Mouse (Mus musculus): ENCODE data around the gene Phf21a. TPM values are rescaled to one million over a fixed set of nuclear protein-coding genes. Genes with fewer than 3 reads are reported as not detected.

Phf21a gene
- polyA plus RNA-seq, 2 experiments: 1.8 to 4.7 TPM

GRCm38 (mm10) chr2:92253777-92254176 is 160.9 kb downstream of the Phf21a start:
- DNase-seq (ENCODE audit: low read depth in 3 of 3, low spot score in 3 of 3) (no peak), ATAC-seq (ENCODE audit: insufficient read depth) (no peak)
- WGBS (ENCODE audit: insufficient replicate concordance): 25% methylated on average over 5 of the region's 5 CpGs
- H3K27ac ChIP-seq: no peak overlapping the region
- no peaks in the 10 kb centered on the region for H3K9me3 ChIP-seq (ENCODE audit: control insufficient read depth, low read length)
- no peak overlapping the region for H3K9ac ChIP-seq (replicated peaks)
- H3K4me2 ChIP-seq (ENCODE audit: low read depth): no peak overlapping the region
- H3K27me3 ChIP-seq (ENCODE audit: control insufficient read depth, insufficient read depth, low read length): no peaks in the 10 kb centered on the region
- H3K4me1 ChIP-seq (replicated peaks; ENCODE audit: control insufficient read depth in 2 of 2, insufficient read depth in 2 of 2, low read length in 1 of 2): peaks cover 0 to 3% of the 10 kb centered on the region in 2 experiments; a peak in 1 of 4 replicates
- no peak overlapping the region for H3K4me3 ChIP-seq (ENCODE audit: insufficient read depth in 1 of 2, low read depth in 2 of 2, low read length in 2 of 2)
- no peak for TF ChIP-seq EP300 (IDR thresholded peaks at IDR 0.05; ENCODE audit: low read depth)
- no peak for TF ChIP-seq CTCF (IDR thresholded peaks at IDR 0.05; ENCODE audit: low read depth)
- no peaks in the 10 kb centered on the region for H3K36me3 ChIP-seq (replicated peaks; ENCODE audit: control insufficient read depth, insufficient read depth, low read depth)

GRCm38 (mm10) chr2:92256141-92256540 is 163.2 kb downstream of the Phf21a start:
- Histone ChIP-seq H3K4me1 (replicated peaks; ENCODE audit: control insufficient read depth in 2 of 2, insufficient read depth in 2 of 2, low read length in 1 of 2) (peaks cover 4 to 11% of the 10 kb centered on the region in 2 experiments; a peak in 3 of 4 replicates), H3K36me3 (replicated peaks; ENCODE audit: control insufficient read depth, insufficient read depth, low read depth) (no peaks in the 10 kb centered on the region), H3K27me3 (ENCODE audit: control insufficient read depth, insufficient read depth, low read length) (no peaks in the 10 kb centered on the region), H3K4me3 (ENCODE audit: insufficient read depth in 1 of 2, low read depth in 2 of 2, low read length in 2 of 2) (no peak overlapping the region), H3K9me3 (ENCODE audit: control insufficient read depth, low read length) (no peaks in the 10 kb centered on the region), H3K9ac (replicated peaks) (no peak overlapping the region), H3K27ac (no peak overlapping the region), H3K4me2 (ENCODE audit: low read depth) (no peak overlapping the region)
- WGBS (ENCODE audit: insufficient replicate concordance): 29% methylated on average over 7 of the region's 7 CpGs
- DNase-seq (ENCODE audit: low read depth in 3 of 3, low spot score in 3 of 3): no peak
- TF ChIP-seq EP300 (IDR thresholded peaks at IDR 0.05; ENCODE audit: low read depth): no peak
- no peak for TF ChIP-seq CTCF (IDR thresholded peaks at IDR 0.05; ENCODE audit: low read depth)
- ATAC-seq (ENCODE audit: insufficient read depth): no peak

DNA sequence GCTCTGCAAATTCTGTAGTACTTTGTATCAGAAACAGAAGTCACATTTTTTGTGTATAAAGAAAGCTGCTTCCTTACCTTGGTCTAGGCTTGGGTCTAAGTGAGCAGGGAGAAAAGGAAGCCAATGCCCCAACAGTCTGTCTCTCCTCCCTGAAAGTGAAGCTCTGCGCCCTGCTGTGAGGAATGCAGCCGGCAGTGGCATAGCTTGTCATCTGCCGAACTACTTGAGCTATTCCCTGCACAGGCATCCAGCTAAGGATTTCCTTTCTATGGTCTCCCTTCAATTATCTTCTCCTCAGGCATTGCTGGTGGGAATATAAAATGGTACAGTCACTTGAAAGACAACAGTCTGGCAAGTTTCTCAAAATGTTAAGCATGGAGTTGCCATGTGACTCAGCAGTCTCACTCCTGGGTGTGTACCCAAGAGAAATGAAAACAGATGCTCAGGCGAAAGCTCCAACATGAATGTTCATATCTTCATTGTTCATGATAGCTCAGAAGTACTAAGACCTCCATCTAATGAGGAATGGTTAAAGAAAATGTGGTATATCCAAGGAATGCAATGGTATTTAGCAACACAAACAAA is 164.5 kb downstream of the Phf21a start:
- TF ChIP-seq CTCF (IDR thresholded peaks at IDR 0.05; ENCODE audit: low read depth) (no peak), EP300 (IDR thresholded peaks at IDR 0.05; ENCODE audit: low read depth) (no peak)
- 68% methylated on average over 4 of the region's 4 CpGs for WGBS (ENCODE audit: insufficient replicate concordance)
- ATAC-seq (ENCODE audit: insufficient read depth): no peak
- H3K27ac ChIP-seq: no peak overlapping the region
- no peaks in the 10 kb centered on the region for H3K9me3 ChIP-seq (ENCODE audit: control insufficient read depth, low read length)
- H3K36me3 ChIP-seq (replicated peaks; ENCODE audit: control insufficient read depth, insufficient read depth, low read depth): no peaks in the 10 kb centered on the region
- no peaks in the 10 kb centered on the region for H3K27me3 ChIP-seq (ENCODE audit: control insufficient read depth, insufficient read depth, low read length)
- no peak for DNase-seq (ENCODE audit: low read depth in 3 of 3, low spot score in 3 of 3)
- no peak overlapping the region for H3K4me2 ChIP-seq (ENCODE audit: low read depth)
- H3K4me1 ChIP-seq (replicated peaks; ENCODE audit: control insufficient read depth in 2 of 2, insufficient read depth in 2 of 2, low read length in 1 of 2): peaks cover 4 to 11% of the 10 kb centered on the region in 2 experiments; a peak in 3 of 4 replicates
- no peak overlapping the region for H3K9ac ChIP-seq (replicated peaks)
- H3K4me3 ChIP-seq (ENCODE audit: insufficient read depth in 1 of 2, low read depth in 2 of 2, low read length in 2 of 2): no peak overlapping the region

GRCm38 (mm10) chr2:92259924-92260323 is 167.0 kb downstream of the Phf21a start:
- no peaks in the 10 kb centered on the region for H3K9me3 ChIP-seq (ENCODE audit: control insufficient read depth, low read length)

GRCm38 (mm10) chr2:92266100-92266617 is 173.2 kb downstream of the Phf21a start:
- WGBS (ENCODE audit: insufficient replicate concordance): 59% methylated on average over 9 of the region's 9 CpGs
- no peak for TF ChIP-seq CTCF (IDR thresholded peaks at IDR 0.05; ENCODE audit: low read depth)
- no peak for TF ChIP-seq EP300 (IDR thresholded peaks at IDR 0.05; ENCODE audit: low read depth)

More at GRCm38 (mm10) chr2:92259924-92260323, 167.0 kb downstream of the Phf21a start:
- Histone ChIP-seq H3K4me3 (ENCODE audit: insufficient read depth in 1 of 2, low read depth in 2 of 2, low read length in 2 of 2) (no peak overlapping the region), H3K9ac (replicated peaks) (no peak overlapping the region), H3K27ac (no peak overlapping the region), H3K4me2 (ENCODE audit: low read depth) (no peak overlapping the region), H3K27me3 (ENCODE audit: control insufficient read depth, insufficient read depth, low read length) (no peaks in the 10 kb centered on the region), H3K4me1 (replicated peaks; ENCODE audit: control insufficient read depth in 2 of 2, insufficient read depth in 2 of 2, low read length in 1 of 2) (peaks cover 4 to 11% of the 10 kb centered on the region in 2 experiments; a peak in 3 of 4 replicates), H3K36me3 (replicated peaks; ENCODE audit: control insufficient read depth, insufficient read depth, low read depth) (no peaks in the 10 kb centered on the region)
- DNase-seq (ENCODE audit: low read depth in 3 of 3, low spot score in 3 of 3) (no peak), ATAC-seq (ENCODE audit: insufficient read depth) (no peak)
- TF ChIP-seq EP300 (IDR thresholded peaks at IDR 0.05; ENCODE audit: low read depth) (no peak), CTCF (IDR thresholded peaks at IDR 0.05; ENCODE audit: low read depth) (no peak)
- 8% methylated on average over 2 of the region's 2 CpGs for WGBS (ENCODE audit: insufficient replicate concordance)

More at GRCm38 (mm10) chr2:92266100-92266617, 173.2 kb downstream of the Phf21a start:
- no peaks in the 10 kb centered on the region; a peak in 1 of 4 replicates for H3K4me1 ChIP-seq (replicated peaks; ENCODE audit: control insufficient read depth in 2 of 2, insufficient read depth in 2 of 2, low read length in 1 of 2)
- H3K4me3 ChIP-seq (ENCODE audit: insufficient read depth in 1 of 2, low read depth in 2 of 2, low read length in 2 of 2): no peak overlapping the region
- DNase-seq (ENCODE audit: low read depth in 3 of 3, low spot score in 3 of 3) (no peak), ATAC-seq (ENCODE audit: insufficient read depth) (no peak)
- no peaks in the 10 kb centered on the region for H3K9me3 ChIP-seq (ENCODE audit: control insufficient read depth, low read length)
- H3K4me2 ChIP-seq (ENCODE audit: low read depth): no peak overlapping the region
- H3K36me3 ChIP-seq (replicated peaks; ENCODE audit: control insufficient read depth, insufficient read depth, low read depth): no peaks in the 10 kb centered on the region
- no peak overlapping the region for H3K27ac ChIP-seq
- no peak overlapping the region for H3K9ac ChIP-seq (replicated peaks)
- H3K27me3 ChIP-seq (ENCODE audit: control insufficient read depth, insufficient read depth, low read length): no peaks in the 10 kb centered on the region
